Mouse (Mus musculus) small intestine, adult 2 months (tissue): ENCODE data around the gene Clec2d. TPM values are rescaled to one million over a fixed set of nuclear protein-coding genes. Genes with fewer than 3 reads are reported as not detected.
"Not testable (repeated sequence)": the region's sequence is repeated elsewhere in the genome, so short reads cannot be mapped to it uniquely, and the experiment has no call there.

Experiments
- H3K27ac ChIP-seq: fragments of 200-500 bp; 2 replicates; pipeline ENCODE4 v1.5.1; 2012; ENCODE audit warnings: low read depth, low read length, control low read depth, inconsistent platforms; ENCODE audit not compliant: insufficient read depth
- H3K27me3 ChIP-seq: fragments of 200-500 bp; 2 replicates; pipeline ENCODE4 v1.6.1; 2012; ENCODE audit warnings: mild to moderate bottlenecking, moderate library complexity, low read length, inconsistent platforms; ENCODE audit not compliant: control insufficient read depth, insufficient read depth
- H3K36me3 ChIP-seq: fragments of 200-500 bp; 2 replicates; pipeline ENCODE4 v1.6.1; 2012; ENCODE audit warnings: mild to moderate bottlenecking, low read length, control low read depth, inconsistent platforms; ENCODE audit not compliant: control insufficient read depth, insufficient read depth
- H3K4me1 ChIP-seq: fragments of 200-500 bp; 2 replicates; pipeline ENCODE4 v1.6.1; 2012; ENCODE audit warnings: low read length, inconsistent platforms, mixed read lengths; ENCODE audit not compliant: control insufficient read depth, insufficient read depth, insufficient read length
- H3K4me3 ChIP-seq: fragments of 200-500 bp; 2 replicates; pipeline ENCODE4 v1.5.1; 2012; ENCODE audit warnings: low read depth, mild to moderate bottlenecking, control low read depth, inconsistent platforms, low read length, moderate library complexity
- CTCF ChIP-seq: fragments of 200-500 bp; IDR thresholded peaks from 2 replicates; pipeline ENCODE4 v1.5.1; 2012; ENCODE audit warnings: low read depth, mild to moderate bottlenecking, control low read depth, inconsistent platforms, low read length, moderate library complexity, mixed read lengths; ENCODE audit not compliant: insufficient replicate concordance, insufficient read length; ENCODE audit errors: extremely low read depth
- POLR2A ChIP-seq: fragments of 200-500 bp; IDR thresholded peaks from 2 replicates; pipeline ENCODE4 v1.6.1; 2012; ENCODE audit warnings: low read depth, mild to moderate bottlenecking, control low read depth, inconsistent platforms, low read length, moderate library complexity
- WGBS: fragments of 180-500 bp; shearing (Covaris S2); methylation state at CpG from one replicate; pipeline ENCODE4 v1.1.7; 2018; 5-methylcytosine and 5-hydroxymethylcytosine counted together
- polyA plus RNA-seq: library from polyadenylated mRNA; depleted of rRNA; stranded (reverse); fragments of >200 nt; gene quantifications from 2 replicates; pipeline ENCODE4 v1.2.3, GENCODE M21; 2012

The Clec2d gene
- polyA plus RNA-seq, 1 experiment = 20.9 TPM

DNA sequence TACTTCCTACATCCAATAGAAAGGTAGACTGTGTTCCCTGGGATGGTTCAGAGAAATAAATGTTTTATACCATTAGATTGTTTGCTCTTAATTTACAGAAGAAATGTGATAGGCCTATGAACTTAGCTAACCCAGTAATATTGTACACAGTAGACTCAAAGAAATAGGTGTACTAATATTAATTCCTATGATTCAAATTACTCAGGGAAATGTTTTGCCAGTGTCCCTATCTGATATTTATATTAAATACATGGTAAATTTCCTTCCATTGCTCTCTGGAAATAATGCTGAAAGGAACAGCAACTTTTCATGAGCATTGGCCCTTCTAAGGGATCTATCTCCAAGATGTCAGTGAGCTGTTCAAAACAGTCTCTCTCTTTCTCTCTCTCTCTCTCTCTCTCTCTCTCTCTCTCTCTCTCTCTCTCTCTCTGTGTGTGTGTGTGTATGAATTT lies 6.8 kb downstream of the Clec2d start:
- H3K27ac ChIP-seq = no peak overlapping the region
- H3K4me1 ChIP-seq = no peaks in the 10 kb centered on the region
- peaks cover 45% of the 10 kb centered on the region for H3K36me3 ChIP-seq
- H3K4me3 ChIP-seq = no peak overlapping the region
- no peak for TF ChIP-seq POLR2A
- no peak for TF ChIP-seq CTCF
- no peaks in the 10 kb centered on the region for H3K27me3 ChIP-seq

GRCm38 (mm10) chr6:129187816-129188215 lies 7.4 kb downstream of the Clec2d start:
- H3K4me1 ChIP-seq, H3K4me3 ChIP-seq, H3K27me3 ChIP-seq, H3K27ac ChIP-seq: not testable (repeated sequence)
- peaks cover 41% of the 10 kb centered on the region for H3K36me3 ChIP-seq
- 82% methylated on average over 3 of the region's 3 CpGs for WGBS

DNA sequence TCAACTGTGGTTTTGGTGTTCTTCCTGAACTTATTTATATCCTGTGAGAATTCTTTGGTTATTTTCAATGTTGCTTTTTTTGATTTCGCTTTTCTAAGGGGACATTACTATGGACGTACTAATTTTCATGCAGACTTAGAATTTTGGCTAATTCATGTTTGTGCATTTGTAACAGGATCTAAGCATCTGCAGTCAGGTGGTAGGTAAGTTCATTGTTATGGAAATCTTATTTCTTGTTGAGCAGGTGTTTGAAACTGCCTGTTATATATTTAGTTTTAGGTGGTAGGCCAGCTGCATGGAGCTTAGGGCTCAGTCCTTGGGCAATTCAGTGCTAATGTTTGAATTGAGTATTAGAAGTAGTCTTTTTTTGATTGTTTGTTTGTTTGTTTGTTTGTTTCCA lies 13.0 kb downstream of the Clec2d start:
- Histone ChIP-seq H3K27ac (no peak overlapping the region), H3K36me3 (0 out of 2 replicates have a peak, but pooled peaks cover 1% of the 10 kb centered on the region), H3K27me3 (no peaks in the 10 kb centered on the region), H3K4me1 (no peaks in the 10 kb centered on the region), H3K4me3 (no peak overlapping the region)
- WGBS = 87% methylated on average over 2 of the region's 2 CpGs
- TF ChIP-seq POLR2A = no peak
- TF ChIP-seq CTCF = no peak

GRCm38 (mm10) chr6:129200066-129200465 lies 19.7 kb downstream of the Clec2d start:
- H3K4me3 ChIP-seq, H3K36me3 ChIP-seq, H3K27ac ChIP-seq, H3K4me1 ChIP-seq, H3K27me3 ChIP-seq: not testable (repeated sequence)

DNA sequence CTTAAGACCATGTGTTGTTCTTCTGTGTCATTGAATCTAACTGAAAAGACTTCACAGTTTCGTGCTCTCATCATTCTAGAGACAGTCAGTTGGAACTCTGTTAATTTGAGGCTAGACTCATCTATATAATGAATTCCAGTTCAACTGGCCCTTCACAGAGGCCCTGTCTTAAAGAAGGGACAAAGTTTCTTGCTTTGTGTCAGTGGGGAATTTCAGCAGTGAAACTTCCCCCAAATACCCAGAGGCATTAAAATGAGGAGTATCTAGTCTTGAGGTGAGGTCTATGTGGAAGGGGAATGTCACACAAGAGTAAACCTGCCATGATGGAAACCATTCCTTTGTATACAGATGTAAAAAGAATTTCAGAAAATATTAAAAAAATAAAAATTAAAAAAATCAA lies 21.9 kb downstream of the Clec2d start:
- no peak overlapping the region for H3K27ac ChIP-seq
- peaks cover 3% of the 10 kb centered on the region; the same call in 1 of the 2 replicates for H3K4me1 ChIP-seq
- TF ChIP-seq POLR2A (no peak), CTCF (no peak)
- 98% methylated on average over 1 of the region's 1 CpGs for WGBS
- H3K4me3 ChIP-seq = no peak overlapping the region
- H3K27me3 ChIP-seq = no peaks in the 10 kb centered on the region
- no peaks in the 10 kb centered on the region for H3K36me3 ChIP-seq

- TF ChIP-seq CTCF = no peak
- no peak; the same call in 1 of the 2 replicates for TF ChIP-seq POLR2A
- H3K4me1 ChIP-seq = peaks cover 6% of the 10 kb centered on the region; the same call in 1 of the 2 replicates
- H3K27me3 ChIP-seq = no peaks in the 10 kb centered on the region
- WGBS = 29% methylated on average over 1 of the region's 1 CpGs
- no peaks in the 10 kb centered on the region for H3K36me3 ChIP-seq
- H3K27ac ChIP-seq = peak overlapping the region; percentile 87
- H3K4me3 ChIP-seq = no peak overlapping the region
Measured at GRCm38 (mm10) chr6:129204342-129204741, 23.9 kb downstream of the Clec2d start.

GRCm38 (mm10) chr6:129204838-129205237 lies 24.4 kb downstream of the Clec2d start:
- Histone ChIP-seq H3K4me1 (peaks cover 6% of the 10 kb centered on the region; the same call in 1 of the 2 replicates), H3K36me3 (no peaks in the 10 kb centered on the region), H3K27ac (peak overlapping the region; percentile 98; the same call in 1 of the 2 replicates), H3K27me3 (no peaks in the 10 kb centered on the region), H3K4me3 (no peak overlapping the region)
- 23% methylated on average over 3 of the region's 3 CpGs for WGBS
- TF ChIP-seq CTCF (no peak), POLR2A (no peak)

- H3K4me1 ChIP-seq = peaks cover 13% of the 10 kb centered on the region; the same call in 1 of the 2 replicates
- no peaks in the 10 kb centered on the region for H3K27me3 ChIP-seq
- no peak overlapping the region for H3K4me3 ChIP-seq
- peak overlapping the region; percentile 90 for H3K27ac ChIP-seq
- 29% methylated on average over 5 of the region's 5 CpGs for WGBS
- H3K36me3 ChIP-seq = no peaks in the 10 kb centered on the region
- TF ChIP-seq CTCF = no peak
- TF ChIP-seq POLR2A = no peak
Measured at GRCm38 (mm10) chr6:129208891-129209519, 28.6 kb downstream of the Clec2d start.
